Mouse (Mus musculus) mouse trophoblast stem cell (cell line): ENCODE results near the gene Pdlim4.

Source experiments
- in situ Hi-C, 2 experiments: fragments of 300-500 bp; cut with MseI, MboI; formaldehyde crosslinking; loops; 2 replicates in 1 of 2; 3 replicates in 1 of 2; pipeline ENCODE4 v1.15.1; 2025

The Pdlim4 gene

DNA sequence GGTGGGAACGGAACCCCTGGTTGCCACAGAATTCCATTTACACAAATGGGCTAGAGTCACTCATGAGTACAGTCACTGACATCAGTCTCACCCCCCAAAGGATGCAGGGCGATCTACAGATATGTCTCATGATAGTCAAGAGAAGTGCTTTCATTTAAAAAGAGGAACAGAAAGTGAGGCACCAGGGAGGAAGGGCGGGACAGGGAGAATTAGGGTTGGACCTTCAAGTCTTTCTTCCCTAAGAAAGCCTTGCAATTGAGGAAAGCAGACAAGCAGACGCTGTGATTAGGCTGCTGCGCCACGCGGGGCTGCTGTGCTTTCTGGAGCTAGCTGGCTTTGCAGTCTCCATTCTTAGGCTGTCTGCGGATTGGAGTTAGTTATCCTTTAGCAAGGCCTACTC lies 22.9 kb upstream of the Pdlim4 start:
- in situ Hi-C loops: no loop called here

GRCm38 (mm10) chr11:54090091-54090879 lies 21.5 kb upstream of the Pdlim4 start:
- in situ Hi-C loops: no loop called here

- in situ Hi-C loops: loop anchor here (5.0 kb wide), 1 partner anchor 87 kb away; no protein-coding TSS in a partner anchor
Observed at GRCm38 (mm10) chr11:54088947-54089317, 20.1 kb upstream of the Pdlim4 start.

DNA sequence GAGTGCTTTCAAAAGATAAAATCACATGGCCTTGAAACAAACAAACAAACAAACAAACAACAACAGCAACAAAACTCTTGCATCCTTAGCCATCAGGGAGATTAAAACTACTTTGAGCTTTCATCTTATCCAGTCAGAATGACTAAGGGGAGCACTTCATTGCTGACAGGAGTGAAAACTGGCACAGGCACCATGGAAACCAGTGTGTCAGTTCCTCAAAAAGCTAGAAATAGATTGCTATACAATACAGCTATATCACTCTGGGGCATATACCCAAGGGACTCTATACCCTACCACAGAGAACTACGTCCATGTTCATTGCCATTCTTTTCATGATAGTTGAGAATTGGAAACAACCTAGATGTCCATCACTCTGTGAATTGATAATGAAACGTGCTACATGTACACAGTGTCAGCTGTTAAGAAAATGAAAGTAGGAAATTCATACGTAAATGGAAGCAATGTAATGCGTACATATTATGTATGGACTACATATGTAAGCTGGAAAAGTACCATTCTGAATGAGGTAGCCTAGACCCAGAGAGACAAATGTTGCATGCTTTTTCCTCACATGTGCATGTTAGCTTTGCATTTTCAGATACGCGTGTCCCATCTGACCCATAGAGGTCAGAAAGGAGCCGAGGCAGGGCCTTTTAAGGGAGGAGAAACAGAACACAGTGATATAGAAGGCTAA lies 19.6 kb upstream of the Pdlim4 start:
- in situ Hi-C loops: loop anchor here (5.0 kb wide), 1 partner anchor 86 kb away; no protein-coding TSS in a partner anchor

- in situ Hi-C loops: loop anchor here (5.0 kb wide), 1 partner anchor 84 kb away; no protein-coding TSS in a partner anchor
Observed at GRCm38 (mm10) chr11:54085816-54086215, 17.0 kb upstream of the Pdlim4 start.

DNA sequence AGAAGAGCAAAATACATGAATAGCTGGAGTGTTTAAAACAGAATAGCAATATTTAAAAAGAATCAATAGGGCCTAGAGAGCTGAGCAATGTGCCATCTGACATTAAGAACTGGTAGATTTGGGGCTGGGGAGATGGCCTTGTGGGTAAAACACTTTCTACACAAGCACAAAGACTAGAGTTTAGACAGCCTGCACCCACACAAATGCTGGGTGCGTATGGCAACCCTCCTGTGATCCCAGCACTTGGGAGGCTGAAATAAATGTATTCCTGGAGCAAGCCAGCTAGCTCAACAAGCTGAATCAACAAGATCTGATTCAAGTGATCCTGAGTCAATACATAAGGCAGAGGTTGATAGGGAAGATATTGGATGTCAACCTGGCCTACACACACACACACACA lies 16.2 kb upstream of the Pdlim4 start:
- in situ Hi-C loops: loop anchor here (5.0 kb wide), 1 partner anchor 83 kb away; no protein-coding TSS in a partner anchor

GRCm38 (mm10) chr11:54082725-54083124 lies 13.9 kb upstream of the Pdlim4 start:
- in situ Hi-C loops: no loop called here

GRCm38 (mm10) chr11:54080435-54080834 lies 11.6 kb upstream of the Pdlim4 start:
- in situ Hi-C loops: no loop called here

GRCm38 (mm10) chr11:54076101-54076500 lies 7.3 kb upstream of the Pdlim4 start:
- in situ Hi-C loops: no loop called here

DNA sequence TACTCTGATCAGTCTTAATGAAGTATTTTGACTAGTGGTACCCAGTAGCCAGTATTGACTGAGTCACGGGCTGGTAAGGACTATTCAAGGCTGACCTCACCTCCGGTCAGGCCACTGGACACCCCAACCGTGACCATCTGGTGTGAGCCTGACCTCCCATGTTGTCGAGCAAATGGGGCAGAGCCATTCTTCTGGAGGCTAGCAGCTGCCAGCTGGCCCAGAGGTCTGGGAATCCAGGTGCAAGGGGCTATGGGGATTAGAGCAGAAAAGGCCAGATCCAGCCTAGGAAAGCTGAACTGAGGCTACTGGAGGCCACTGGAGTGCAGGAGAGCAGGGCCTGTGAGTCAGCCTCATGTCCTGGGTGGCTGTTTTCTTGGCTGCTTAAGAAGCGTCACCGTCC lies 6.5 kb upstream of the Pdlim4 start:
- in situ Hi-C loops: no loop called here

GRCm38 (mm10) chr11:54073291-54073690 lies 4.5 kb upstream of the Pdlim4 start:
- in situ Hi-C loops: no loop called here

DNA sequence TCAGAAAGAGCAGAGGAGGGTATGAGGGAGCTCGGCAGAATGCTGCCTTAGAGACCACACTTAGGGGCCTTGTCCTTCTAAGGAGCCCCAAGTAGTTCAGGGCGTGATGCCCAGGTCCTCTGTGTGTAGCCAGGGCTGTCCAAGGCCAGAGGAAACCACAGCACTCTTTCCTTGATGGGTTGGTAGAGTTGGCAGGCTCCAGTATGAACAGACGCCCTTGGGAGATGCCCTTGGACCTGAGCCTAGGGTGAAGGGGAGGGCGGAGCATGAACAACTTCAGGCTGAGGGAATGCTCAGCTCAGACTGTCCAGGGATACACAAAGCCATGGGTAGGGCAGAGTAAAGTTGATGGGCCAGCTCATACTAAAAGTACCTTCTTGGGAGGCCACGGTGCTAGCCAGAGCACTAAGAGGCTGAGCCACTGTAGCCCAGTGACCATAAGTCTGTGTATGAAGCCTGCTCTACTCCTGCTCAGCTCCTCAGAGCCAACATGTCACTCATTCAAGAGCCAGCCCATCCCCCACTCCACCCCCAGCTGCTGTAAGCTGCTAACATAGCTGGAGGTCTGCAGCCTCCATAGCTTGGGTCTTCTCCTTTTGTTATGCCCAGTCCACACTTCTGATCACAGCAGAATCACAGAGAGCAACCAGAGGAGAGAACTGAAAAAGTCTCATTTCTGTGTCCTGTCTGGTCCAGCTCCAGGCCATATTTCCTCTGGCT lies 3.1 kb upstream of the Pdlim4 start:
- in situ Hi-C loops: no loop called here

GRCm38 (mm10) chr11:54067996-54068519 lies 756 bp downstream of the Pdlim4 start:
- in situ Hi-C loops: no loop called here

DNA sequence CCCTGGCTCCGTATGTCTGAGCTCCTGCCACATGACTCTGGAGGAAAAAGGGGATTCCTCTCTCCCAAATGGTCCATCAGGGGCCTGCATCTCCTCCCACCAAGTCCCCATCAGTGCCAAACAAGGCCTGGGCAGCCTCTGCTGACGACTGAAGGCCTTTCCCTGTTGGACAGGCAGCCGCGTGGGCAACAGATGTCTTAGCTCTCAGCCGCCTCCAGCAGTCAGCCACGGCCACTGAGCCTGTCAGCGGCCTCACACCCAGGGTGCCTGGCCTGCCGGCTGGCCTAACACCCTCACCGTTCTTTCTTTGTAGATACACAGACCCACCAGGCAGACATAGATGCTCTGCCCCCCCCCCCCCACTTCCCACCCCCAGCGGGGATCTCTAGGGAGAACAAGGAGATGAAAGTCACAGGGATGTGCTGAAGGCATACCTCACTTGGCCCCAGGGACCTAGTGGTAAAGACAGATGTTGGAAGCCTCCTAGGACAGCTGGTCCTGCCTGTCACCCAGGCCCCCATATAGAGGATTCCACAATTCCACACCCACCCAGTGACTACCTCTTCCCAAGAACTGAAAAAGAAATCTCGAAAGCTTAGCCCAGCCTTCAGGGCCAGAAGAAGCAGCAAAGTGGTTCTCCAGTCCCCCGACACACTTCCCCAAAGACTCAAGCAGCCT lies 1.4 kb downstream of the Pdlim4 start:
- in situ Hi-C loops: no loop called here

- in situ Hi-C loops: no loop called here
Observed at GRCm38 (mm10) chr11:54066400-54066799, 2.4 kb downstream of the Pdlim4 start.

DNA sequence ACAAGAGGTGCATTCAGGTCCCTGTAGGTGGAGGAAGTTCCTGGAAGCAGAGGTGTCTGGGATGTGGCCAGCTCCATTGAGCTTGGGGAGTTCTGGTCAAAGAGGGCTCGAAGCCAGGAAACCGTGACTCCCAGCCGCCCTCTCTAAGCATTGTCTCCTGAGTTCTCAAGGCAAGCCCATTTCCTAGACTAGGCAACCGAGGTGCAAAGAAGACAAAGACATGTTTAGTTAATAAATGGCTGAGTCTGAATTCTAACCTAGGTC lies 3.0 kb downstream of the Pdlim4 start:
- in situ Hi-C loops: no loop called here

DNA sequence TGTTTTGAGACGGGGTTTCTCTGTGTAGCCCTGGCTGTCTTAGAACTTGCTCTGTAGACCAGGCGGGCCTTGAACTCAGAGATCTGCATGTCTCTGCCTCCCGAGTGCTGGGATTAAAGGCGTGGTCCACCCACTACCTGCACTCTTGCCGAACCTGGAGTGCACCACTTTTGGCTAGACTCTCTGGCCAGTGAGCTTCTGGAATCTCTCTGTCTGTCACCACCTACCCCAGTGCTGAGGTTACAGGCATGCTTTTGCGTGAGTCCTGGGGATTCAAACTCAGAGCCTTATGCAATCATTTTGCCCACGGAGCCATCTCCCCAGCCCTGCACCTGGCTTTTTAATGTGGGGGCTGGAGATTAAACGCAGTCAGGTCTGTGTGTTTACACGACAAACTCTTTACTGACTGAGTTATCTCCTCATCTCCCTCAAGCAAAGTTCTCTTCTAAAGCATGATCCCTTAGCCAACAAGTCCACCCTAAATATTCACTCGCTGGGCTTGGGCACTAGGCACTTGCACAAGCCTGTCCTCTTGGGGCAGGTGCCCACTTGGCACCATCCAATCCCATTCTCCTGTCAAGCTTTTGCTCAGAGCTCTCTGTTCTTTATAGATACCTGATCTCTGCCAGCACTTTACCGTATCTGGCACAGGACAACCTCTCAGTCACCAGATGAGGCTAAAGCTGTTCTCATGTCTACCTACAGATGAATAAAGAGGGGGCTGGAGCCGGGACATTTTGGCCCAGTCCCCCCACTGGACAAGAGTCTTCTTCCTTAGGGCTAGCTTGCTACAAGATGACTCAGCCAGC lies 3.5 kb downstream of the Pdlim4 start:
- in situ Hi-C loops: no loop called here

DNA sequence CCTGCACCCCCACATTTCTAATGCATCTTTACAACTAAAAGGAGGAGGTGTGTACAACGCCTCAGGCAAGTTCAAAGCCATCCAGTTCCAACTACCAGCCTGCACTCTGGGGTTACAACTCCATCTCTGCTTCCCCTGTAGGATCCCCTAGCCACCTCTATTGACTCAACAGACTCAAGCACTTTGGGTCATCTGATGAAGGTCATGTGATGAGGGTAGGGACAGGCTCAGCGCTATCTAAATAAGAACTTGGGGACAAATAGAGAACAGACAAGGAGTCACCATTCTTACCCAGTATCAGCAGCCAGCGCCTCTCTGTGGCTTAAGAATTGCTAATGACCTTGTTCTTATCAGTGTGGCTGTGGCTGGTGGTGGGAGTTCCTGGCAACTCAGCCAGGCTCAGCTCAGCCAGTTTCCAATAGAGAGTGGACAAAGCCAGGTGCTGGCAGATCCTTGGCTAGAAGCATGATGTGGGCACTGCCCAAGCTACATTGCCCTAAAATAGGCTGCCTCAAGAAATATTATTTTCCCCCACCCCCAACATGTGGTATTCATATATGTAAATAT lies 4.3 kb downstream of the Pdlim4 start:
- in situ Hi-C loops: no loop called here

DNA sequence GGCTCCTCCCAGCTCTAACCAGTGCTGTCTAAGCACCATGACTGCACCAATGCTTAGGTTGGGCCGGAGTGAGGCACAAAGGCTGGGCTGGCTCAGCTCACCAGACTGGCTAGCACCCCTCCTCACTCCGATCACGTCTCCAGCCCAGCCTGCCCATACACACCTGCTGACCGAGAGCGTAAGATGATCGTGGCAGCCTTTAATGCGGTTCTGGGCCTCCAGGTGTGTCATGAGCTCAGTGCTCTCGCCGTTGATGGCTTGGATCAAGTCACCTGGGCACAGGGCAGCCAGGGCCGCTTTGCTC lies 5.4 kb downstream of the Pdlim4 start:
- in situ Hi-C loops: no loop called here

GRCm38 (mm10) chr11:54062753-54063471 lies 5.9 kb downstream of the Pdlim4 start:
- in situ Hi-C loops: no loop called here
